Mouse (Mus musculus): Measurements from ENCODE around the gene Pmpca.

GRCm38 (mm10) chr2:26348241-26348640, 40.9 kb upstream of the Pmpca start:
- TF ChIP-seq CTCF (IDR thresholded peaks at IDR 0.05; ENCODE audit: borderline replicate concordance, extremely low read depth, insufficient read depth, insufficient read length) (no peak), POLR2A (IDR thresholded peaks at IDR 0.05; ENCODE audit: borderline replicate concordance, extremely low read depth, insufficient read depth, insufficient read length, poor library complexity, severe bottlenecking) (no peak)

All from brain, embryonic 14.5 days (tissue).